Mouse (Mus musculus): ENCODE measurements around the gene Hist1h1d. TPM values are rescaled to one million over a fixed set of nuclear protein-coding genes. Genes with fewer than 3 reads are reported as not detected.
"Not testable (repeated sequence)": the region's sequence is repeated elsewhere in the genome, so short reads cannot be mapped to it uniquely, and the experiment has no call there.

The Hist1h1d gene
- polyA plus RNA-seq, 1 experiment from 2014 or later, result 0.07 TPM

DNA sequence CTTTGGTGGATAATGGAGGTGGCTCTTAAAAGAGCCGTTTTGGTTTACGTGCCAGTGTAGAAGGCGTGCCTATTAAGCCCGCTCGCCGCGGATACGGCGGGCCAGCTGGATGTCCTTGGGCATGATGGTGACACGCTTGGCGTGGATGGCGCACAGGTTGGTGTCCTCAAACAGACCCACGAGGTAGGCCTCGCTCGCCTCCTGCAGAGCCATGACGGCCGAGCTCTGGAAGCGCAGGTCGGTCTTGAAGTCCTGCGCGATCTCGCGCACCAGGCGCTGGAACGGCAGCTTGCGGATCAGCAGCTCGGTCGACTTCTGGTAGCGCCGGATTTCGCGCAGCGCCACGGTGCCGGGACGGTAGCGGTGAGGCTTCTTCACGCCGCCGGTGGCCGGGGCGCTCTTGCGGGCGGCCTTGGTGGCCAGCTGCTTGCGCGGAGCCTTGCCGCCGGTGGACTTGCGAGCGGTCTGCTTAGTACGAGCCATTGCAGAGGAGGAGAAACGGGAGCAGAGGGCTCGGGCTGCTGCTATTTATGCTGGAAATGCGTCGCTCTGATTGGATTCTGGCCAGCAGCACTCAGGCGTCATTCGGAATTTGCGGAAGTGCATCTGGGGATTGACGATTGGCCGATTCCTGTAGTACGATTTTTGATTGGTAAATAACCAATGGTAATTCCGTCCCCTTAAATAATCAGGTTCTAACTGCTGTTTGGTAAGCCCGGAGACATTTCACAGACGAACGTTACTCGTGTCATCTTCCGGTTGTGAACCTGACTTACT, 9.0 kb downstream of the Hist1h1d start, which contains the start of gene Hist1h3e:
Hist1h3e (minus strand) TSS at position 487 of the 777 bp plus-strand sequence.
- not testable (repeated sequence) for H3K4me1 ChIP-seq (ENCODE audit: control insufficient read depth, insufficient read depth, low read length); H3K36me3 ChIP-seq (ENCODE audit: control insufficient read depth, insufficient read depth, low read length); H3K9me3 ChIP-seq (ENCODE audit: control insufficient read depth, low read length); H3K27me3 ChIP-seq (ENCODE audit: control insufficient read depth, insufficient read depth, low read length)
- Histone ChIP-seq H3K4me2 (ENCODE audit: low read depth, low read length) (peak within 1 kb of the TSS; percentile 84), H3K27ac (ENCODE audit: low read depth, low read length) (peak within 1 kb of the TSS; percentile 99), H3K9ac (replicated peaks; ENCODE audit: low read depth, low read length) (peak within 1 kb of the TSS; percentile 61), H3K4me3 (ENCODE audit: low read depth, low read length) (peak within 1 kb of the TSS; percentile 41)
- WGBS, result under 1% methylated on average over 44 of the region's 67 CpGs
- ATAC-seq (ENCODE audit: low read depth), result peak; percentile 96

DNA sequence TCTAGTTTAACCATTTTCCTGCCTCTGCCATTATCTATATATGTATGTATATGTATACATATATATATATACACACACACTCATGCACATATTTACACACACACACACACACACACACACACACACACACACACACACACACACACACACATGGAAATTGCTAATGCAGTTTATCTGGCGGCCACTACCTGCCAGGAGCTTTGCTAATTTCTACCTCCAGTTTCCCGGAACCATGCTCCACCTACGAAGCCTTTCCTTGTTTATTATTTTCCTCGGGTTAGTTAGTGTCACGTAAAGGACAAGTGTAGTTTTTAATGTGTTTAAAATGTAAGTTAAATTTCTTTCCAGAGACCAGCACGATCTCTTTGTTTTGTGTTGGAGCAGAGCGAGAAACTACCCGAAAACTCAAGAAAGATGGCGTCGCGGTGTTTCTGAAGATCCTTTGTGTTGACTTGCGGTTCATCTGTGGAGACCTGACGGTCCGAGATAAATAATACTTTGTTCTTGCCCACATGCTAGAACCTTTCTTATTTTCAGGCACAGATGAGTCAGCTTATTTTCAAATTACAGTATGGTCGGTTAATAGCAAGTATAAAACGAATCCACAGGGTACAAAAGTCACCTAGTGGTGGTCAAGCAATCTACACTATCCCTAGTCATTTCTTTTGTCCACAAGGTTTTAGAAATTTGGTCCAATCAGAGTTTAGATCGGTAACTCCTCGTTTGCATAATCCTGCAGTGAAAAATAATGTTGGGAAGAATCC, 9.8 kb downstream of the Hist1h1d start:
- 0 out of 2 replicates have a peak, but pooled peaks cover 5% of the 10 kb centered on the region for H3K4me1 ChIP-seq (ENCODE audit: control insufficient read depth, insufficient read depth, low read length)
- peak; percentile 52 for ATAC-seq (ENCODE audit: low read depth)
- WGBS, result 2% methylated on average over 18 of the region's 18 CpGs
- H3K27me3 ChIP-seq (ENCODE audit: control insufficient read depth, insufficient read depth, low read length), result no peaks in the 10 kb centered on the region
- no peaks in the 10 kb centered on the region for H3K9me3 ChIP-seq (ENCODE audit: control insufficient read depth, low read length)
- H3K9ac ChIP-seq (replicated peaks; ENCODE audit: low read depth, low read length), result peak overlapping the region; percentile 61
- peak overlapping the region; percentile 99 for H3K27ac ChIP-seq (ENCODE audit: low read depth, low read length)
- H3K36me3 ChIP-seq (ENCODE audit: control insufficient read depth, insufficient read depth, low read length), result no peaks in the 10 kb centered on the region
- peak overlapping the region; percentile 41 for H3K4me3 ChIP-seq (ENCODE audit: low read depth, low read length)
- peak overlapping the region; percentile 84 for H3K4me2 ChIP-seq (ENCODE audit: low read depth, low read length)

DNA sequence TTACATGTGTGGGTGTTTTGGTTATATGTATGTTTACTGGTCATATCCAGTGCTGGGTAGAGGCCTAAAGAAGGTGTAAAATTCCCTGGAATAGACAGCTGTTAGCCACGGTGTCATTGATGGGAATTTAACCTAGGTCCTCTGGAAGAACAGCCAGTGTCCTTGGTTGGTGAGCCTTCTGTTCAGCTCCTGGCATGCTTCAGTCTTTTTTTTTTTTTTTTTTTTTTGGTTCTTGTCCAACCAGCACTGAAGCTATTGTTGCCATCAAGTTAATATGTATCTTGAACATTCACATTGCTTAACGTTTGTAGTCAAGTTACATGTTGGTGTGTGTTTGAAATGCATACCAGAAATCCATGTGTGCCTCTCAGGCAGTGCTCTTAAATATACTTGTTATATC, 11.4 kb downstream of the Hist1h1d start:
- 88% methylated on average over 2 of the region's 2 CpGs for WGBS
- no peak overlapping the region for H3K4me3 ChIP-seq (ENCODE audit: low read depth, low read length)
- H3K4me1 ChIP-seq (ENCODE audit: control insufficient read depth, insufficient read depth, low read length), result 0 out of 2 replicates have a peak, but pooled peaks cover 5% of the 10 kb centered on the region
- no peak overlapping the region for H3K4me2 ChIP-seq (ENCODE audit: low read depth, low read length)
- ATAC-seq (ENCODE audit: low read depth), result no peak
- no peaks in the 10 kb centered on the region for H3K9me3 ChIP-seq (ENCODE audit: control insufficient read depth, low read length)
- no peaks in the 10 kb centered on the region for H3K27me3 ChIP-seq (ENCODE audit: control insufficient read depth, insufficient read depth, low read length)
- no peak overlapping the region for H3K9ac ChIP-seq (replicated peaks; ENCODE audit: low read depth, low read length)
- no peaks in the 10 kb centered on the region for H3K36me3 ChIP-seq (ENCODE audit: control insufficient read depth, insufficient read depth, low read length)
- H3K27ac ChIP-seq (ENCODE audit: low read depth, low read length), result peak overlapping the region; percentile 99; the same call in 1 of the 2 replicates

DNA sequence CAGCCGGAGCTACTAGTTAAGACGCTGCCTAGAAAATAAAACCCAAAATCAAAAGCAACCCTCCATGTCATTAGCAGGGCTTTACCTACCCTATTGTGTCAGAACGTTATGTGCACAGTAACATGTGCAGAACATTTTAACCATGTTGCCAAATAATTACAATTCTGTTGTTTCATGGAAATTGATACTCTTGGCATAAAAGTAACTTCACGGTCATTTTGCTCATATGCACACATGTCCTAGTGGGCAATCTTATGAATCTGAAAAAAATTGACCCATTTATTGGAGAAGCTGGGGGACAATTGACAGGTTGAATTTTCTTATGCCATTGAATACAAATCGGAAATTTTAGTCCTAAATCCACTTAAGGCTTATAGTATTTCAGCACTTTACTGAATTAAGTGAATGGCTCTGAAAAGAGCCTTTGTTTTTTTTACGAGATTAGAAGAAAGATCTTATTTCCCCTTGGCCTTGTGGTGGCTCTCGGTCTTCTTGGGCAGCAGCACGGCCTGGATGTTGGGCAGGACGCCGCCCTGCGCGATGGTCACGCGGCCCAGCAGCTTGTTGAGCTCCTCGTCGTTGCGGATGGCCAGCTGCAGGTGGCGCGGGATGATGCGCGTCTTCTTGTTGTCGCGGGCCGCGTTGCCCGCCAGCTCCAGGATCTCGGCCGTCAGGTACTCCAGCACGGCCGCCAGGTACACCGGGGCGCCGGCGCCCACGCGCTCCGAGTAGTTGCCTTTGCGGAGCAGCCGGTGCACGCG, 17.4 kb downstream of the Hist1h1d start:
- H3K4me3 ChIP-seq (ENCODE audit: low read depth, low read length), result peak overlapping the region; percentile 47
- 2% methylated on average over 20 of the region's 41 CpGs for WGBS
- peak; percentile 25 for ATAC-seq (ENCODE audit: low read depth)
- H3K4me1 ChIP-seq (ENCODE audit: control insufficient read depth, insufficient read depth, low read length), result peaks cover 25% of the 10 kb centered on the region
- H3K9me3 ChIP-seq (ENCODE audit: control insufficient read depth, low read length); H3K27me3 ChIP-seq (ENCODE audit: control insufficient read depth, insufficient read depth, low read length); H3K36me3 ChIP-seq (ENCODE audit: control insufficient read depth, insufficient read depth, low read length): not testable (repeated sequence)
- H3K27ac ChIP-seq (ENCODE audit: low read depth, low read length), result peak overlapping the region; percentile 90
- H3K9ac ChIP-seq (replicated peaks; ENCODE audit: low read depth, low read length), result peak overlapping the region; percentile 12
- H3K4me2 ChIP-seq (ENCODE audit: low read depth, low read length), result peak overlapping the region; percentile 73

DNA sequence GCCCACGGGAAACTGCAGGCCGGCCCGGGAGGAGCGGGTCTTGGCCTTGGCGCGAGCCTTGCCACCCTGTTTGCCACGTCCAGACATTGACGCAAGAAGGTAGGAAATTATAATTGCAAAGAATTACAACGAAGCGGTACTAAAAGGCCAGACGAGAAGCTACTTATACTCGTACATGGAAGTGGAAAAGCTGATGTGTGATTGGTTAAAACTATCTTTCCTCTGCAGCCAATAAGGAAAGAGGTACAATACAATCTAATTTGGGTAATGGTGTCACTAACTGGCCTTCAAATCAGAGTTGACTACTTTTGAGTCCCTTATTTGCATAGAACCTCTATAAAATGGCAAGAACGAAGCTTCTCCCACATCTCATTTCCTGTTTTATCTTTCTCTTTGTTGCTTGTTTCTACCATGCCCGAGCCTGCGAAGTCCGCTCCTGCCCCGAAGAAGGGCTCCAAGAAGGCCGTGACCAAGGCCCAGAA, 18.0 kb downstream of the Hist1h1d start, which contains the start of the genes Hist1h2ae and Hist1h2bg:
Hist1h2ae (minus strand) TSS at position 199 of the 482 bp plus-strand sequence.
Hist1h2bg (plus strand) TSS at position 375 of the 482 bp plus-strand sequence.
- Histone ChIP-seq H3K36me3 (ENCODE audit: control insufficient read depth, insufficient read depth, low read length) (no peaks in the 10 kb centered on the region), H3K9me3 (ENCODE audit: control insufficient read depth, low read length) (no peaks in the 10 kb centered on the region), H3K27me3 (ENCODE audit: control insufficient read depth, insufficient read depth, low read length) (no peaks in the 10 kb centered on the region), H3K4me1 (ENCODE audit: control insufficient read depth, insufficient read depth, low read length) (peaks cover 26% of the 10 kb centered on the region), H3K27ac (ENCODE audit: low read depth, low read length) (peak within 1 kb of the TSS; percentile 90), H3K4me2 (ENCODE audit: low read depth, low read length) (peak within 1 kb of the TSS; percentile 73), H3K4me3 (ENCODE audit: low read depth, low read length) (peak within 1 kb of the TSS; percentile 47), H3K9ac (replicated peaks; ENCODE audit: low read depth, low read length) (peak within 1 kb of the TSS; percentile 51)
- WGBS, result under 1% methylated on average over 18 of the region's 18 CpGs
- peak; percentile 92 for ATAC-seq (ENCODE audit: low read depth)

DNA sequence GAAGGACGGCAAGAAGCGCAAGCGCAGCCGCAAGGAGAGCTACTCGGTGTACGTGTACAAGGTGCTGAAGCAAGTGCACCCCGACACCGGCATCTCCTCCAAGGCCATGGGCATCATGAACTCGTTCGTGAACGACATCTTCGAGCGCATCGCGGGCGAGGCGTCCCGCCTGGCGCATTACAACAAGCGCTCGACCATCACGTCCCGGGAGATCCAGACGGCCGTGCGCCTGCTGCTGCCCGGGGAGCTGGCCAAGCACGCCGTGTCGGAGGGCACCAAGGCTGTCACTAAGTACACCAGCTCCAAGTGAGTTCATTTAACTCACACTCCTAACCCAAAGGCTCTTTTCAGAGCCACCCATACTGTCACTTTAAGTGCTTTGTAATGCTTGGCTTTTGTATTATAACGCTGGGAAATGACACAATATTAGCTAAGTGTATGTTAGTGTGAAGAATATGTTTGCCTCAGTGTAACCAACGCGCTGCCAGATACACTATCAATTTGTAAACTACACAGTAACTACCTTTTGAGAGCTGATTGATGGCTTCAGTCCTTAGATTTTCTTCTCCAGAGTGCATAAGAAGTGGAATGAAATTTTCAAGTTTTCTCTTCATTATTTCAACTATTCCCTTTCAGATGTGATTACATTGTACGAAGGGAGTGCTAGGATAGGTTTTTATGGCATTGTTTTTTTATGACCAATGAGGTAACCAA, 18.6 kb downstream of the Hist1h1d start:
- peak overlapping the region; percentile 73 for H3K4me2 ChIP-seq (ENCODE audit: low read depth, low read length)
- ATAC-seq (ENCODE audit: low read depth); H3K36me3 ChIP-seq (ENCODE audit: control insufficient read depth, insufficient read depth, low read length); H3K9me3 ChIP-seq (ENCODE audit: control insufficient read depth, low read length); H3K27me3 ChIP-seq (ENCODE audit: control insufficient read depth, insufficient read depth, low read length): not testable (repeated sequence)
- H3K27ac ChIP-seq (ENCODE audit: low read depth, low read length), result peak overlapping the region; percentile 90
- WGBS, result under 1% methylated on average over 10 of the region's 34 CpGs
- H3K9ac ChIP-seq (replicated peaks; ENCODE audit: low read depth, low read length), result peak overlapping the region; percentile 51
- peaks cover 32% of the 10 kb centered on the region for H3K4me1 ChIP-seq (ENCODE audit: control insufficient read depth, insufficient read depth, low read length)
- H3K4me3 ChIP-seq (ENCODE audit: low read depth, low read length), result peak overlapping the region; percentile 47

DNA sequence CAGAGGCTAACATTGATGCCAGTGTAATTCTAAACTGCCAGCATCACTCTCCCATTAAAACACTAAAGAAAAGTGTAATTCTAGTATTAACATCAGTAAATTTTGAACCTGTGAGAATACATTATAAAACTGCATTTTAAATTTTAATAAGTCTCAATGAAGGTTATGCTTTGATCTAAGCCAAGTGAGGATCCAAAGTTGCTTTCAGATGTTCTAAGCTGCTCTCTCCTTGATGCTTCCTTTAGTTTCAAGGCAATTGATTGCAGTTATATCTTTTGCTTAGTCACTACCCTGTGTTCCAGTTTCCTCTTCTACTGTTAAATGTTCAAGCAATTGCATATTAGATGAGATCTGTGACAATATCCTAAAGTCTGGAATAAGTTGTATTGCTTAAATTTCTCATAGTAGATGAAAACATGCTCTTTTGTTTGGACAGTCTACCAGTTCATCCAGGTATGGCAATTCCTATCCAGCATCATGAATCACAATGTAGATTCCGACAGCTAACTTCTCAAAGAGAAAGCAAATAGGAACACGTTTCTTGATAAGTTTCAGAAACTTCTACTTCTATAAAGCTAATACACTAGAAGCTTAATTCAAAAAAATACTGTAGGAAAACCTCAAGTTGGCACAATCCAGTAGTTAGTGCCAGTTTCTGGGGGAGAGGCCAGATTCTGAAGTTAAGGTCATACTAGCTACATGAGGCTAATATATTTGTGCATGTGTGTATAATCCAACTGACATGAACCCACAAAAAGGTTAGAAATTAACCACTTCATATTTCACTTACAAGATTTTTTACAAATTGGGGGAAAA, 19.4 kb downstream of the Hist1h1d start:
- Histone ChIP-seq H3K27me3 (ENCODE audit: control insufficient read depth, insufficient read depth, low read length) (no peaks in the 10 kb centered on the region), H3K4me1 (ENCODE audit: control insufficient read depth, insufficient read depth, low read length) (peaks cover 38% of the 10 kb centered on the region), H3K4me3 (ENCODE audit: low read depth, low read length) (peak overlapping the region; percentile 47), H3K9ac (replicated peaks; ENCODE audit: low read depth, low read length) (no peak overlapping the region; the same call in 1 of the 2 replicates), H3K4me2 (ENCODE audit: low read depth, low read length) (peak overlapping the region; percentile 73), H3K9me3 (ENCODE audit: control insufficient read depth, low read length) (no peaks in the 10 kb centered on the region), H3K36me3 (ENCODE audit: control insufficient read depth, insufficient read depth, low read length) (no peaks in the 10 kb centered on the region), H3K27ac (ENCODE audit: low read depth, low read length) (no peak overlapping the region)
- WGBS, result 49% methylated on average over 2 of the region's 2 CpGs
- no peak for ATAC-seq (ENCODE audit: low read depth)
